8 mouse cellular contexts compared by ENCODE assay signal in genomic region chr4:89524260-89525200, GRCm38 (mm10).
A peak's percentile ranks its signal among the peaks of the same experiment; 100 is the strongest.
DNase-seq lines count a peak whose midpoint lies in the region; ATAC-seq and TF ChIP-seq lines count a peak whose summit lies in the region.

No protein-coding gene starts in this region.

- H3K27ac ChIP-seq in ES-Bruce4 (ENCODE audit: insufficient read depth, low read length) = no peak overlapping the region
- H3K27ac ChIP-seq in forebrain, embryonic 11.5 days (ENCODE audit: low read depth, low read length) = no peak overlapping the region
- H3K27ac ChIP-seq in heart, postnatal 0 days (ENCODE audit: low read depth) = no peak overlapping the region
- H3K27ac ChIP-seq in liver, postnatal 0 days (ENCODE audit: low read depth) = no peak overlapping the region
- H3K27ac ChIP-seq in neural tube, embryonic 13.5 days (replicated peaks) = no peak overlapping the region

- peak; percentile 55 for TF ChIP-seq CTCF in ES-Bruce4 (IDR thresholded peaks at IDR 0.05; ENCODE audit: low read depth, low read length)
- TF ChIP-seq CTCF in heart, postnatal 0 days (IDR thresholded peaks at IDR 0.05; ENCODE audit: low read depth) = peak; percentile 77
- peak; percentile 80 for TF ChIP-seq CTCF in liver, postnatal 0 days (IDR thresholded peaks at IDR 0.05; ENCODE audit: low read depth)

- peak; percentile 80 for DNase-seq in c-Kit-positive CD71-positive TER-119-positive erythroid progenitor cells, embryonic 14.5 days (ENCODE audit: low spot score)
- peak; percentile 81 for DNase-seq in forebrain, embryonic 11.5 days (ENCODE audit: low spot score)
- DNase-seq in heart, postnatal 0 days (ENCODE audit: low spot score) = peak; percentile 63
- DNase-seq in kidney, postnatal 25 days = peak; percentile 52 to 69
- peak; percentile 73 for DNase-seq in liver, postnatal 0 days
- DNase-seq in testis, postnatal 10 days (ENCODE audit: low spot score) = peak; percentile 54

- no peaks in the 10 kb centered on the region for H3K9me3 ChIP-seq in ES-Bruce4 (replicated peaks; ENCODE audit: control insufficient read depth, insufficient read depth, low read length, poor library complexity, severe bottlenecking)
- H3K9me3 ChIP-seq in forebrain, embryonic 11.5 days (ENCODE audit: control insufficient read depth, low read length) = no peaks in the 10 kb centered on the region
- H3K9me3 ChIP-seq in heart, postnatal 0 days (replicated peaks; ENCODE audit: control insufficient read depth, low read length) = no peaks in the 10 kb centered on the region
- H3K9me3 ChIP-seq in liver, postnatal 0 days (ENCODE audit: low read length) = no peaks in the 10 kb centered on the region
- H3K9me3 ChIP-seq in neural tube, embryonic 13.5 days = no peaks in the 10 kb centered on the region

- H3K36me3 ChIP-seq in ES-Bruce4 (ENCODE audit: control insufficient read depth, insufficient read depth, low read length, poor library complexity, severe bottlenecking) = no peaks in the 10 kb centered on the region
- H3K36me3 ChIP-seq in forebrain, embryonic 11.5 days (ENCODE audit: control insufficient read depth, insufficient read depth, low read length) = no peaks in the 10 kb centered on the region
- H3K36me3 ChIP-seq in heart, postnatal 0 days (replicated peaks; ENCODE audit: control insufficient read depth, insufficient read depth, low read length) = no peaks in the 10 kb centered on the region
- H3K36me3 ChIP-seq in liver, postnatal 0 days (replicated peaks; ENCODE audit: insufficient read depth, low read length) = no peaks in the 10 kb centered on the region
- no peaks in the 10 kb centered on the region for H3K36me3 ChIP-seq in neural tube, embryonic 13.5 days

- no peaks in the 10 kb centered on the region; the same call in none of the 2 replicates for H3K27me3 ChIP-seq in ES-Bruce4 (ENCODE audit: control insufficient read depth, insufficient read depth, low read length, poor library complexity, severe bottlenecking)
- peaks cover 10% of the 10 kb centered on the region; the same call in 1 of the 2 replicates for H3K27me3 ChIP-seq in forebrain, embryonic 11.5 days (ENCODE audit: control insufficient read depth, insufficient read depth, low read length)
- H3K27me3 ChIP-seq in heart, postnatal 0 days (ENCODE audit: control insufficient read depth, insufficient read depth, low read length) = peaks cover 21% of the 10 kb centered on the region; the same call in 1 of the 2 replicates
- peaks cover 32% of the 10 kb centered on the region for H3K27me3 ChIP-seq in liver, postnatal 0 days (ENCODE audit: insufficient read depth, low read length)
- peaks cover 49% of the 10 kb centered on the region for H3K27me3 ChIP-seq in neural tube, embryonic 13.5 days

- H3K4me3 ChIP-seq in ES-Bruce4 (ENCODE audit: low read depth, low read length) = peak overlapping the region; percentile 62
- peak overlapping the region; percentile 41 for H3K4me3 ChIP-seq in forebrain, embryonic 11.5 days (ENCODE audit: low read depth, low read length)
- peak overlapping the region; percentile 56 for H3K4me3 ChIP-seq in heart, postnatal 0 days (ENCODE audit: low read depth, low read length)
- peak overlapping the region; percentile 37 for H3K4me3 ChIP-seq in liver, postnatal 0 days (ENCODE audit: low read depth, low read length)
- H3K4me3 ChIP-seq in neural tube, embryonic 13.5 days = peak overlapping the region; percentile 49

- 1% methylated on average over 40 of the region's 40 CpGs for WGBS in forebrain, embryonic 11.5 days
- WGBS in heart, postnatal 0 days = 2% methylated on average over 40 of the region's 40 CpGs
- 3% methylated on average over 40 of the region's 40 CpGs for WGBS in liver, postnatal 0 days (ENCODE audit: insufficient replicate concordance)
- 1% methylated on average over 40 of the region's 40 CpGs for WGBS in neural tube, embryonic 13.5 days

- ATAC-seq in forebrain, embryonic 11.5 days (replicated peaks; ENCODE audit: low FRiP score) = peak; percentile 82
- peak; percentile 63 for ATAC-seq in heart, postnatal 0 days (ENCODE audit: insufficient read depth, low read depth)
- ATAC-seq in liver, postnatal 0 days = peak; percentile 66
- peak; percentile 80 for ATAC-seq in neural tube, embryonic 13.5 days (ENCODE audit: low read depth)

- H3K4me1 ChIP-seq in ES-Bruce4 (ENCODE audit: control insufficient read depth, insufficient read depth, low read length) = no peaks in the 10 kb centered on the region
- no peaks in the 10 kb centered on the region for H3K4me1 ChIP-seq in forebrain, embryonic 11.5 days (replicated peaks; ENCODE audit: control insufficient read depth, insufficient read depth, low read length)
- H3K4me1 ChIP-seq in heart, postnatal 0 days (ENCODE audit: control insufficient read depth, insufficient read depth) = 0 out of 2 replicates have a peak, but pooled peaks cover 5% of the 10 kb centered on the region
- peaks cover 3% of the 10 kb centered on the region; the same call in 1 of the 2 replicates for H3K4me1 ChIP-seq in liver, postnatal 0 days (ENCODE audit: insufficient read depth)
- peaks cover 7% of the 10 kb centered on the region for H3K4me1 ChIP-seq in neural tube, embryonic 13.5 days (replicated peaks)

- TF ChIP-seq EP300 in ES-Bruce4 (IDR thresholded peaks at IDR 0.05; ENCODE audit: insufficient read depth, low read depth, low read length) = no peak
- no peak for TF ChIP-seq EP300 in heart, postnatal 0 days (IDR thresholded peaks at IDR 0.05; ENCODE audit: low read depth)
- TF ChIP-seq EP300 in liver, postnatal 0 days (IDR thresholded peaks at IDR 0.05; ENCODE audit: low read depth) = no peak

- peak overlapping the region; percentile 34 for H3K9ac ChIP-seq in ES-Bruce4 (ENCODE audit: low read depth, poor library complexity, severe bottlenecking)
- peak overlapping the region; percentile 59 for H3K9ac ChIP-seq in forebrain, embryonic 11.5 days (ENCODE audit: low read length)
- H3K9ac ChIP-seq in heart, postnatal 0 days (replicated peaks; ENCODE audit: low read depth, low read length) = no peak overlapping the region
- H3K9ac ChIP-seq in liver, postnatal 0 days (replicated peaks) = no peak overlapping the region
- peak overlapping the region; percentile 65 for H3K9ac ChIP-seq in neural tube, embryonic 13.5 days

- peak overlapping the region; percentile 86 for H3K4me2 ChIP-seq in forebrain, embryonic 11.5 days (ENCODE audit: low read depth, low read length, severe bottlenecking)
- H3K4me2 ChIP-seq in heart, postnatal 0 days (ENCODE audit: low read depth, low read length) = peak overlapping the region; percentile 90
- peak overlapping the region; percentile 72 for H3K4me2 ChIP-seq in liver, postnatal 0 days (ENCODE audit: low read depth, low read length)
- peak overlapping the region; percentile 84 for H3K4me2 ChIP-seq in neural tube, embryonic 13.5 days

- TF ChIP-seq POLR2A in ES-Bruce4 (IDR thresholded peaks at IDR 0.05; ENCODE audit: insufficient read depth, low read length) = no peak

Comparison
In these comparisons a context has a peak if more than half of its experiments do, and no peak if none do; other contexts are left out.
1. H3K9ac ChIP-seq: peak in ES-Bruce4 (single experiment), forebrain, embryonic 11.5 days (single experiment) and neural tube, embryonic 13.5 days (single experiment); none in heart, postnatal 0 days (single experiment) and liver, postnatal 0 days (single experiment).
2. Peak in every context shown above with its lines, with median percentiles within 50 percentile points of each other: H3K4me3 ChIP-seq, CTCF ChIP-seq, DNase-seq, ATAC-seq and H3K4me2 ChIP-seq.